Comparison of ENCODE assay signal across 15 mouse cellular contexts in genomic region chr9:34905164-34905563, GRCm38 (mm10).
DNase-seq lines count a peak whose midpoint lies in the region.
"Had no signal": no experiment of that assay in that cellular context is flagged by ENCODE, and none has a peak within 500 bp of the region (broad histone marks: within the 10 kb centered on the region; RNA-seq: fewer than 3 reads in every experiment).

No protein-coding gene starts in this region.

- intact Hi-C loops in left cerebral cortex, postnatal 4 days (cut with DNase I): no loop called here
- intact Hi-C loops in left cerebral cortex, postnatal 25 days (cut with DNase I): loop anchor here (5.0 kb wide), 1 partner anchor 92 kb away; no protein-coding TSS in a partner anchor
- intact Hi-C loops in heart, postnatal 14 days (cut with DNase I): no loop called here
- intact Hi-C loops in gastrocnemius, postnatal 36 days (cut with DNase I): no loop called here

- peak; percentile 72 for DNase-seq in left cerebral cortex, postnatal 4 days
- no peak for DNase-seq in left cerebral cortex, postnatal 25 days (ENCODE audit: low spot score in 2 of 2)
- peak; percentile 88 for DNase-seq in cerebellum, adult 11 months
- peak; percentile 97 for DNase-seq in cerebellum, adult 9-10 months
- peak; percentile 87 to 91 for DNase-seq in cerebellum, postnatal 36 days
- DNase-seq in heart, postnatal 14 days: no peak
- DNase-seq in gastrocnemius, postnatal 36 days: no peak
- DNase-seq: adrenal gland, postnatal 14 days; gastrocnemius, postnatal 25 days; heart, adult 18-20 months; heart, postnatal 10 days; kidney, adult 9 months; kidney, postnatal 10 days; layer of hippocampus, adult 9-11 months; lung, embryonic 14.5 days had no signal

Comparison
In these comparisons a context has a peak if more than half of its experiments do, and no peak if none do; other contexts are left out.
1. DNase-seq: peak in left cerebral cortex, postnatal 4 days (single experiment), cerebellum, adult 11 months (single experiment), cerebellum, adult 9-10 months (single experiment) and cerebellum, postnatal 36 days (2 of 2); none in left cerebral cortex, postnatal 25 days (0 of 2), heart, postnatal 14 days (0 of 2) and gastrocnemius, postnatal 36 days (0 of 2).